In the genomic region with DNA sequence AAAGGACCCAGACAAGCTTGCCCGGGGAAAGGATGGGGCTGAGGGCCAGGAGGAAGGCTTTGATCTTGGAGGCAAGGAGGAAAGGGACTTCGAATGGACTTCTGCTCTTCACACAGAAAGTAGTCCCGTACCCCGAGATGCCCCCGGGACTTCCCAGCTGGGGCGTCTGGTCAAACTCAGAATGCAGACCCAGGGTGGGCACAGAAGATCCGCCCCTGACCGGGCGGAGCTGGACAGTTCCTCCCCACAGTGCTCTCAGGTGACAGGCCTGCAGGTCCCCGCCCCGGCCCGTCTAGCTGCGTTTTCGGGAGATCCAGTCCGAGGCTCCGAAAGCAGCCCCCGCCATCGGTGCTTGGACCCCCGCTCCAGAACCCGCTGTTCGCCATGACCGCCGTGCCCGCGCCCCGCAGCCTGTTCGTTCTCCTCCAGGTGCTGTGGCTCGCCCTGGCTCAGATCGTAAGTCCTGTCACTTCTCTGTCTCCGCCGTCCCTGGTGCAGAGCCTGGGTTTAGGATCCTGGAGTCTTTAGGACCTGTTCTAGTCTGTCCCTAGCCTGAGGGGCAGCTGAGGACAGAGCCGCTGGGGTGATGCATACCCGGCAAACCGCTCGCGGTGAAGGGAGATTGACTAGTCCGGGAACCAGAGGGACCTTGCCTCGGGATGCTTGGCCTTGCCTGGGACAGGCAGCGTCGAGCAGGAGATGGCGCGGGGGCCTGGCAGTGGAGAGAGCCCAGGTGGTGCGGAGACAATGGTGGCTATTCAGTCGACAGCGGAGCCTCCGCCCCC, we compare ENCODE assay signal across 8 mouse cellular contexts. TPM values are rescaled to one million over a fixed set of nuclear protein-coding genes. Genes with fewer than 3 reads are reported as not detected.
A peak's percentile ranks its signal among the peaks of the same experiment; 100 is the strongest.
DNase-seq lines count a peak whose midpoint lies in the region; ATAC-seq and TF ChIP-seq lines count a peak whose summit lies in the region.

A gene (plus strand): TSS at position 55 of the 785 bp plus-strand sequence.

- H3K4me1 ChIP-seq in heart, embryonic 14.5 days (ENCODE audit: control insufficient read depth in 2 of 2, insufficient read depth in 2 of 2, low read length in 2 of 2), result peaks cover 12 to 24% of the 10 kb centered on the region in 2 experiments
- 0 out of 2 replicates have a peak, but pooled peaks cover 4% of the 10 kb centered on the region for H3K4me1 ChIP-seq in liver, embryonic 13.5 days (replicated peaks)
- peaks cover 13% of the 10 kb centered on the region for H3K4me1 ChIP-seq in stomach, embryonic 16.5 days (ENCODE audit: control insufficient read depth, insufficient read depth, low read length)

- H3K9me3 ChIP-seq in heart, embryonic 14.5 days (ENCODE audit: control insufficient read depth, low read length), result no peaks in the 10 kb centered on the region
- H3K9me3 ChIP-seq in liver, embryonic 13.5 days (replicated peaks), result no peaks in the 10 kb centered on the region
- no peaks in the 10 kb centered on the region for H3K9me3 ChIP-seq in stomach, embryonic 16.5 days (replicated peaks; ENCODE audit: control insufficient read depth, low read length)

- no peak for DNase-seq in layer of hippocampus, adult 2 months (ENCODE audit: low spot score in 2 of 2)
- no peak for DNase-seq in layer of hippocampus, adult 9-10 months (ENCODE audit: low spot score)
- peak; percentile 47 for DNase-seq in embryo, embryonic 9.5 days (ENCODE audit: extremely low spot score)
- no peak for DNase-seq in liver, embryonic 13.5 days
- DNase-seq in thymus, postnatal 36 days, result no peak
- no peak for DNase-seq in left cerebral cortex, adult 9 months (ENCODE audit: low spot score in 2 of 2)

- ATAC-seq in heart, embryonic 14.5 days (ENCODE audit: insufficient number of reproducible peaks, insufficient read depth, low FRiP score, low read depth), result no peak
- 0 out of 2 replicates have a peak, but pooled peaks have one; percentile 13 for ATAC-seq in liver, embryonic 13.5 days (ENCODE audit: low read depth)
- ATAC-seq in stomach, embryonic 16.5 days (ENCODE audit: insufficient read depth, low FRiP score), result no peak

- peaks cover 23% of the 10 kb centered on the region for H3K27me3 ChIP-seq in heart, embryonic 14.5 days (ENCODE audit: control insufficient read depth, insufficient read depth, low read length)
- H3K27me3 ChIP-seq in liver, embryonic 13.5 days, result peaks cover 46% of the 10 kb centered on the region
- peaks cover 10% of the 10 kb centered on the region; the same call in 1 of the 2 replicates for H3K27me3 ChIP-seq in stomach, embryonic 16.5 days (ENCODE audit: control insufficient read depth, insufficient read depth, low read length)

- H3K27ac ChIP-seq in layer of hippocampus, adult 2 months, result 0 out of 2 replicates have a peak within 1 kb of the TSS, but pooled peaks have one; percentile 14
- H3K27ac ChIP-seq in heart, embryonic 14.5 days (replicated peaks in 1 of 2; ENCODE audit: control insufficient read depth in 1 of 2, insufficient read depth in 1 of 2, low read depth in 2 of 2, low read length in 2 of 2), result no peak within 1 kb of the TSS
- no peak within 1 kb of the TSS for H3K27ac ChIP-seq in liver, embryonic 13.5 days
- H3K27ac ChIP-seq in stomach, embryonic 16.5 days (ENCODE audit: low read length), result no peak within 1 kb of the TSS

- WGBS in heart, embryonic 14.5 days, result 3% methylated on average over 46 of the region's 46 CpGs
- 4% methylated on average over 46 of the region's 46 CpGs for WGBS in liver, embryonic 13.5 days (ENCODE audit: insufficient replicate concordance)
- 2% methylated on average over 46 of the region's 46 CpGs for WGBS in stomach, embryonic 16.5 days

- H3K4me2 ChIP-seq in heart, embryonic 14.5 days (ENCODE audit: low read length), result peak within 1 kb of the TSS; percentile 91
- H3K4me2 ChIP-seq in liver, embryonic 13.5 days, result peak within 1 kb of the TSS; percentile 59
- peak within 1 kb of the TSS; percentile 54 for H3K4me2 ChIP-seq in stomach, embryonic 16.5 days (ENCODE audit: low read depth, low read length)

- peak within 1 kb of the TSS; percentile 45 for H3K4me3 ChIP-seq in layer of hippocampus, adult 2 months
- H3K4me3 ChIP-seq in heart, embryonic 14.5 days (ENCODE audit: control insufficient read depth in 1 of 2, insufficient read depth in 1 of 2, low read depth in 1 of 2, low read length in 2 of 2), result peak within 1 kb of the TSS; percentile 48 to 52
- peak within 1 kb of the TSS; percentile 43 for H3K4me3 ChIP-seq in liver, embryonic 13.5 days (replicated peaks)
- H3K4me3 ChIP-seq in stomach, embryonic 16.5 days (replicated peaks; ENCODE audit: low read length), result peak within 1 kb of the TSS; percentile 49

- H3K36me3 ChIP-seq in heart, embryonic 14.5 days (ENCODE audit: control insufficient read depth, insufficient read depth, low read length), result no peaks in the 10 kb centered on the region
- H3K36me3 ChIP-seq in liver, embryonic 13.5 days, result no peaks in the 10 kb centered on the region
- no peaks in the 10 kb centered on the region for H3K36me3 ChIP-seq in stomach, embryonic 16.5 days (ENCODE audit: control insufficient read depth, insufficient read depth, low read length)

- TF ChIP-seq CTCF in layer of hippocampus, adult 2 months (conservative IDR thresholded peaks at IDR 0.05), result no peak

- H3K9ac ChIP-seq in heart, embryonic 14.5 days (ENCODE audit: low read length), result peak within 1 kb of the TSS; percentile 68
- H3K9ac ChIP-seq in liver, embryonic 13.5 days, result peak within 1 kb of the TSS; percentile 36; the same call in 1 of the 2 replicates
- peak within 1 kb of the TSS; percentile 67 for H3K9ac ChIP-seq in stomach, embryonic 16.5 days (ENCODE audit: low read length)

RNA-seq across cellular contexts. Expression of the gene that starts here (rescaled TPM):
- 1 to 10 TPM; 2.8 to 5.0 TPM for total RNA-seq in layer of hippocampus, adult 2 months (2021)
- polyA plus RNA-seq in heart, embryonic 14.5 days (2014; fragmentation: Nextera tagmentation; extraction: Ambion mirVana), result 6.3 and 6.5 TPM in 2 replicates
- 1.8 and 2.3 TPM in 2 replicates for polyA plus RNA-seq in liver, embryonic 13.5 days (2015; fragmentation: Nextera tagmentation; extraction: Ambion mirVana)
- polyA plus RNA-seq in stomach, embryonic 16.5 days (2015; fragmentation: Nextera tagmentation; extraction: Ambion mirVana), result 3.5 and 6.2 TPM in 2 replicates
